Mouse (Mus musculus): ENCODE data around the gene Naa40. TPM values are rescaled to one million over a fixed set of nuclear protein-coding genes. Genes with fewer than 3 reads are reported as not detected.

The Naa40 gene
- 41.7 TPM for polyA plus RNA-seq (2017; shearing (Covaris generic))

GRCm38 (mm10) chr19:7240782-7241690 lies at the start of gene Naa40:
TSS of gene Naa40 (minus strand) at chr19:7241183.

DNA sequence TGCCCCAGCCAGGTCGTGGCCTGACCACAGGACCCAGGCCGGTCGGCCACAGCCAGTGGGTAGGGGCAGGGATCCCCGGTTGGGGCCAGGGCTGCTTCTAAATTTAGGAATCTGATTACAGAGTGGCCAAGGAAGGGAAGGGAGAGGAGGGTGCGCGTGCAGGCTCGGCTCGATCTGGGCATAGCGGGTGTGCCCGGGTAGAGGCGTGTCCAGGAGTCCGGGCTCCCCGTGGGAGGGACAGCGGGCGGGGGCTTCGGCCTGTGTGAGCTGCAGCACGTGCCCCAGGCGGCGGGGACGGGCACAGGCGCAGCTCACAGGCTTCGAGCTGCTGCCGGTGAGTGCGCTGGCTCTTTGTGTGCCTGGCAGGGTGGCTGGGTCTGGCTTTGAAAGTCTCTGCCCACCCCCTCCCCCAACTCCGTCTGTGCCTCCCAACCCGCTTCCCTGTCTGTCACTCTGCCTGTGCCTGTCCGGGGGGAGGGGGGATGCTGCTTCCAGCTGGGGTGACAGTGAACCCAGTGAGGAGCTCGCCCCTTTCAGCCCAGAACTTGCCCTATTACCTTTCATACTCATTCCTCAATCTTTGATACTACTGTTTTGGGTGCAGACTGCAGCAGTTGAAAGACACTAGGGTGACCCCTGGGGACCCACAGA lies 26.2 kb upstream of the Naa40 start, which contains the start of gene Rcor2:
Rcor2 (plus strand) TSS at position 235 of the 651 bp plus-strand sequence.

DNA sequence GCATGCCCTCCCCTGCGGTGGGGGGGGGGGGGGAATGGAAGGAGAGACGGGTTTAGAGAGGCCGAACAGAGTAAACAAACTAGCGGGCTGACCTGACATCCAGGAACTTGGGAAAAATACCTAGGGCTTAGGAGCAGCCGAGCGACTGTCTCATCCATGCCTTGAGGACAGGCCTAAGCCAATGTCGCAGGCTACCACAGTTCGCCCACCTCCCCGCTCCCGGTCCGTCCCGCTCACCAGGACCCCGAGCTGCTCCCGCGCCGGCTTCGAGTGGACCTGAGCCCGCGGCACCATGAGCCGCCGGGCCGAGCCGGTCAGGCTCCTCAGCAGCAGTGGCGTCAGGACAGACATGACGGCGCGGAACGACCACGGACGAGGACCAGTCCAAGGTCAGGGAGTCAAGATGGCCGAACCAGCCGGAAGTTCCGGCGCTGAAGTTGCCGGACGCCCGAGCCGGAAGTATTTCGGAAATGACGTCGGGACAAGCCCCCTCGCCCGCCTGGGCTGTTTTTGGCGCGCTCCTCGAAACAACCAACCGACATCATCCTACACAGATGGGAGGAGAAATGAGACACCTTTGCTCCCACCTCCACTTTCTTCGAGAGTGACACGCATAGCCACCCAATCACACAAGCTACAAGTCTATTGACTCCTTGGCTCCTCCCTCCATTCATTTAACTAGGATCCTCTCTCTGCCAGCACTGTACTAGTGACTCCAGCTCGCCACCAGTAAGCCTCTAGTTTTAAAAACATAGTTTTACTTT lies 23.6 kb downstream of the Naa40 start, which contains the start of gene Cox8a:
Cox8a (minus strand) TSS at position 455 of the 764 bp plus-strand sequence.

DNA sequence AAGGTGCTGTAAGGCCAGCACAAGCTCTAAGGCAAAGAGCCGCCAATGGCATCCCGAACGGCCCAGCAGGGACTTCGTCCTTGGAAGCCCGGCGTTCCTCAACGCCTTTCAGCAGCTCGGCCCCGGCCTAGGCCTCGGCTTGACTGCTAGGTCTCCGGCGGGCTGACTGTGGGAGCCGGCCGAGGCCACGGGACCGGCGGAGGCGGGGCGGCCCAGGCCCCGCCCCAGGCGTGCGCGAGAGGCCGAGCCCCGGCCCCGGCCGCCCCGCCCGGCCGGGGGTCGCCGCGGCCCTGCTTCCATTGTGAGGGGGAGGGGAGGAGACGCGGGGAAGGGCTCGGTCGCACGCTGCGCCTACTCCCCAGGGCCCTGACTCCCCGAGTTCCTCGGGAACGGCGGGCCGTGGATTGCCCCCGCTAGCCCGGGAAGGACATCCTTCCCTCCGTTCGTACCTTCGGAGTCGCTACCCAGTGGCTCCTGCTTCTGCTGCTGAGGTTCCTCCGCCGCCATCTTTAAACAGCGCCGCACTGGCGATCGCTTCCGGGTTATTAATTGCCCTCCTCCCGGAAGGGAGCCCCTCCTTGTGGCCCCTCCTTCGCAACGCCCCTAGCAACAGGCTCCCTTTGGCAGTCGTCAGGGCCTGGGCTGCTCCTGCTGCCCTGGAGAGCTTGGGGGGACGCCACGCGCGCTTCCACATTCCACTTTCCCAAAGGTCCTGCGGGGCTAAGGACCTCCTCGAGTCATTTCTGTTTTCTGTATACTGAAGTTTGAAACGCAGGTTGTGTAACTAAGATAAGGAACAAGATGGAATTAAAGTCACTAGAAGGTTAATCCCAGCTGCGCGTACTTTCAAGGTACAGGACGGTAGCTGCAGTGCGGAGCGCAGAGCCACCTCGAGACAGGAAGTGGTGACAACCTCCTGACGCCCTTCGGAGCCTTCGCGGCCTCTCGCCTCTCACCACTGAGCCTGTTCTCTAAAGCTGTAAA lies 34.9 kb downstream of the Naa40 start, which contains the start of gene Otub1:
Otub1 (minus strand) TSS at position 564 of the 984 bp plus-strand sequence.

Other genes starting within 250 kb of the Naa40 start
- 66.9 TPM for gene Dnajc4, start 248.6 kb downstream of the Naa40 start, polyA plus RNA-seq (2017; shearing (Covaris generic))
- 38.9 TPM for gene Nudt22, start 245.1 kb downstream of the Naa40 start, polyA plus RNA-seq (2017; shearing (Covaris generic))
- 8.5 TPM for gene Trpt1, start 245.1 kb downstream of the Naa40 start, polyA plus RNA-seq (2017; shearing (Covaris generic))
- 429 TPM for gene Fermt3, start 221.7 kb downstream of the Naa40 start, polyA plus RNA-seq (2017; shearing (Covaris generic))
- gene Stip1, start 201.2 kb downstream of the Naa40 start, polyA plus RNA-seq (2017; shearing (Covaris generic)) = 157 TPM
- 2.8 TPM for gene Macrod1, start 184.4 kb downstream of the Naa40 start, polyA plus RNA-seq (2017; shearing (Covaris generic))
- gene Flrt1, start 135.5 kb downstream of the Naa40 start, polyA plus RNA-seq (2017; shearing (Covaris generic)) = 0.05 TPM
- 73.3 TPM for gene Otub1, start 34.9 kb downstream of the Naa40 start, polyA plus RNA-seq (2017; shearing (Covaris generic))
- 544 TPM for gene Cox8a, start 23.6 kb downstream of the Naa40 start, polyA plus RNA-seq (2017; shearing (Covaris generic))
- 0.27 TPM for gene Rcor2, start 26.1 kb upstream of the Naa40 start, polyA plus RNA-seq (2017; shearing (Covaris generic))
- gene Mark2, start 100.7 kb upstream of the Naa40 start, polyA plus RNA-seq (2017; shearing (Covaris generic)) = 83.1 TPM
- 4.3 TPM for gene Spindoc, start 141.8 kb upstream of the Naa40 start, polyA plus RNA-seq (2017; shearing (Covaris generic))
- 0.09 TPM for gene 2700081O15Rik, start 176.4 kb upstream of the Naa40 start, polyA plus RNA-seq (2017; shearing (Covaris generic))
- 81.5 TPM for gene Rtn3, start 242.1 kb upstream of the Naa40 start, polyA plus RNA-seq (2017; shearing (Covaris generic))

All from CD4-positive, CD25-positive, alpha-beta regulatory T cell, adult 9 weeks (primary cell).